9 mouse cellular contexts compared by ENCODE assay signal in the genomic region with DNA sequence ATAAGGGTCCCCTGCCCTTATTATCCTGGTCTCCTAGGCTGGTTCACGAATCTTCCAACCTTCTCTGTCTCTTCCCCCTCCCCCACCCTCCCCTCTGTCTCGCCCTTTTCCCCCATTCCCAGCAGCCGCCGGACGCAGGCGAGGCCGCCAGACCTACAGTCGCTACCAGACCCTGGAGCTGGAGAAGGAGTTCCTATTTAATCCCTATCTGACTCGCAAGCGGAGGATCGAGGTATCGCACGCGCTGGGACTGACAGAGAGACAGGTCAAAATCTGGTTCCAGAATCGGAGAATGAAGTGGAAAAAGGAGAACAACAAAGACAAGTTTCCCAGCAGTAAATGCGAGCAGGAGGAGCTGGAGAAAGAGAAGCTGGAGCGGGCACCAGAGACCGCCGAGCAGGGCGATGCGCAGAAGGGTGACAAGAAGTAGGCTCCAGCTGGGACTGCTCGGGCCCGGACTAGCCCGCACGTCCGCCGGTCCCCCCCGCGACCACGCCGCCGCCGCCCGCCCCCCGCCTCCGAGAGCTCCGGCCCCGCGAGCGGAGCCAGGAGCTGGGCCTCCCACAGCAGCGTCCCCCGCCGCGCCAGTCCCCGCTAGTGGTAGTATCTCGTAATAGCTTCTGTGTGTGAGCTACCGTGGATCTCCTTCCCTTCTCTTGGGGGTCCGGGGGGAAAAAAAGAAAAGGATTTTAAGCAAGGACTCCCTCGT. TPM values are rescaled to one million over a fixed set of nuclear protein-coding genes. Genes with fewer than 3 reads are reported as not detected.
DNase-seq lines count a peak whose midpoint lies in the region; ATAC-seq lines count a peak whose summit lies in the region.
"Had no signal": no experiment of that assay in that cellular context is flagged by ENCODE, and none has a peak within 500 bp of the region (broad histone marks: within the 10 kb centered on the region; RNA-seq: fewer than 3 reads in every experiment).

No protein-coding gene starts in this region.

- peak; percentile 47 to 56; a peak in 2 of 4 replicates for ATAC-seq in hematopoietic stem cell, adult 5-6 weeks (replicated peaks in 1 of 2; ENCODE audit: insufficient read depth in 1 of 2, low FRiP score in 2 of 2, low TSS enrichment in 1 of 2, low read depth in 1 of 2, poor library complexity in 2 of 2, severe bottlenecking in 2 of 2)
- no peak for ATAC-seq in liver, embryonic 11.5 days (replicated peaks; ENCODE audit: low FRiP score)
- ATAC-seq in neural tube, embryonic 14.5 days (ENCODE audit: low read depth) = no peak

- H3K27ac ChIP-seq in liver, embryonic 11.5 days (ENCODE audit: low read depth, low read length) = no peak overlapping the region
- peak overlapping the region; percentile 100 for H3K27ac ChIP-seq in neural tube, embryonic 14.5 days (ENCODE audit: low read depth, low read length)

- 1% methylated on average over 44 of the region's 49 CpGs for WGBS in liver, embryonic 11.5 days
- under 1% methylated on average over 49 of the region's 49 CpGs for WGBS in neural tube, embryonic 14.5 days

- H3K36me3 ChIP-seq in liver, embryonic 11.5 days (ENCODE audit: control insufficient read depth, insufficient read depth, low read length) = no peaks in the 10 kb centered on the region
- H3K36me3 ChIP-seq in neural tube, embryonic 14.5 days (ENCODE audit: control insufficient read depth, insufficient read depth, low read length) = peaks cover 6% of the 10 kb centered on the region; the same call in 1 of the 2 replicates

- peak overlapping the region; percentile 32 for H3K4me3 ChIP-seq in liver, embryonic 11.5 days (ENCODE audit: low read depth, low read length)
- peak overlapping the region; percentile 95 for H3K4me3 ChIP-seq in neural tube, embryonic 14.5 days (ENCODE audit: low read depth, low read length)

- H3K9me3 ChIP-seq in liver, embryonic 11.5 days (ENCODE audit: control insufficient read depth, low read length) = no peaks in the 10 kb centered on the region
- H3K9me3 ChIP-seq in neural tube, embryonic 14.5 days (ENCODE audit: control insufficient read depth, low read length) = no peaks in the 10 kb centered on the region

- peak; percentile 82 for DNase-seq in kidney, adult 18-20 months
- DNase-seq in kidney, adult 11 months = no peak
- DNase-seq in ZHBTc4 (ENCODE audit: low read depth, low spot score) = peak; percentile 79
- DNase-seq in liver, embryonic 11.5 days (ENCODE audit: low spot score) = no peak
- no peak for DNase-seq in layer of hippocampus, postnatal 14 days (ENCODE audit: low spot score in 2 of 2)
- DNase-seq in spleen, adult 12 weeks (ENCODE audit: low spot score) = no peak

- H3K4me2 ChIP-seq in liver, embryonic 11.5 days = peak overlapping the region; percentile 49
- H3K4me2 ChIP-seq in neural tube, embryonic 14.5 days (ENCODE audit: low read depth, low read length) = peak overlapping the region; percentile 100

- H3K4me1 ChIP-seq in liver, embryonic 11.5 days (replicated peaks; ENCODE audit: control insufficient read depth, insufficient read depth, low read length) = no peaks in the 10 kb centered on the region
- peaks cover 34% of the 10 kb centered on the region for H3K4me1 ChIP-seq in neural tube, embryonic 14.5 days (ENCODE audit: control insufficient read depth, insufficient read depth, low read length)

- peaks cover 100% of the 10 kb centered on the region for H3K27me3 ChIP-seq in liver, embryonic 11.5 days (replicated peaks; ENCODE audit: control insufficient read depth, insufficient read depth, low read length)
- H3K27me3 ChIP-seq in neural tube, embryonic 14.5 days (ENCODE audit: control insufficient read depth, insufficient read depth, low read length) = no peaks in the 10 kb centered on the region

- peak overlapping the region; percentile 37; the same call in 1 of the 2 replicates for H3K9ac ChIP-seq in liver, embryonic 11.5 days (ENCODE audit: low read depth, low read length)
- peak overlapping the region; percentile 100 for H3K9ac ChIP-seq in neural tube, embryonic 14.5 days (replicated peaks; ENCODE audit: low read depth, low read length)

RNA-seq across cellular contexts. Expression of a gene that starts 2.2 kb away (rescaled TPM):
- not detected in 2 replicates for total RNA-seq in hematopoietic stem cell, adult 5-6 weeks (2017)
- 1.6 and 2.0 TPM in 2 replicates for polyA plus RNA-seq in liver, embryonic 11.5 days (2014; fragmentation: Nextera tagmentation; extraction: Ambion mirVana)
- polyA plus RNA-seq in neural tube, embryonic 14.5 days (2014; fragmentation: Nextera tagmentation; extraction: Ambion mirVana) = 120 and 133 TPM in 2 replicates
- not detected for total RNA-seq in layer of hippocampus, postnatal 14 days (2021)
- total RNA-seq: left cerebral cortex, postnatal 14 days had no signal

RNA-seq across cellular contexts. Expression of a gene that starts 2.5 kb away (rescaled TPM):
- not detected in 2 replicates for total RNA-seq in hematopoietic stem cell, adult 5-6 weeks (2017)
- polyA plus RNA-seq in liver, embryonic 11.5 days (2014; fragmentation: Nextera tagmentation; extraction: Ambion mirVana) = 0.43 and 0.62 TPM in 2 replicates
- polyA plus RNA-seq in neural tube, embryonic 14.5 days (2014; fragmentation: Nextera tagmentation; extraction: Ambion mirVana) = 78.6 and 120 TPM in 2 replicates
- not detected for total RNA-seq in layer of hippocampus, postnatal 14 days (2021)
- total RNA-seq: left cerebral cortex, postnatal 14 days had no signal

RNA-seq across cellular contexts. Expression of a gene that starts 8.1 kb away (rescaled TPM):
- 0.38 and 1.2 TPM in 2 replicates for total RNA-seq in hematopoietic stem cell, adult 5-6 weeks (2017)
- polyA plus RNA-seq in liver, embryonic 11.5 days (2014; fragmentation: Nextera tagmentation; extraction: Ambion mirVana) = 1.9 and 2.4 TPM in 2 replicates
- polyA plus RNA-seq in neural tube, embryonic 14.5 days (2014; fragmentation: Nextera tagmentation; extraction: Ambion mirVana) = 138 and 141 TPM in 2 replicates
- not detected for total RNA-seq in layer of hippocampus, postnatal 14 days (2021)
- total RNA-seq: left cerebral cortex, postnatal 14 days had no signal

RNA-seq across cellular contexts. Expression of a gene that starts 12.9 kb away (rescaled TPM):
- total RNA-seq in hematopoietic stem cell, adult 5-6 weeks (2017) = 0.30 and 0.44 TPM in 2 replicates
- polyA plus RNA-seq in liver, embryonic 11.5 days (2014; fragmentation: Nextera tagmentation; extraction: Ambion mirVana) = 0.26 and 0.49 TPM in 2 replicates
- 106 and 114 TPM in 2 replicates for polyA plus RNA-seq in neural tube, embryonic 14.5 days (2014; fragmentation: Nextera tagmentation; extraction: Ambion mirVana)
- not detected for total RNA-seq in layer of hippocampus, postnatal 14 days (2021)
- total RNA-seq: left cerebral cortex, postnatal 14 days had no signal

RNA-seq across cellular contexts. Expression of a gene that starts 18.9 kb away (rescaled TPM):
- total RNA-seq in hematopoietic stem cell, adult 5-6 weeks (2017) = 0.25 and 1.3 TPM in 2 replicates
- 3.7 and 4.5 TPM in 2 replicates for polyA plus RNA-seq in liver, embryonic 11.5 days (2014; fragmentation: Nextera tagmentation; extraction: Ambion mirVana)
- 49.1 and 52.4 TPM in 2 replicates for polyA plus RNA-seq in neural tube, embryonic 14.5 days (2014; fragmentation: Nextera tagmentation; extraction: Ambion mirVana)
- not detected for total RNA-seq in layer of hippocampus, postnatal 14 days (2021)
- total RNA-seq: left cerebral cortex, postnatal 14 days had no signal

Comparison
In these comparisons a context has a peak if more than half of its experiments do, and no peak if none do; other contexts are left out.
1. DNase-seq: peak in kidney, adult 18-20 months (single experiment) and ZHBTc4 (single experiment); none in kidney, adult 11 months (single experiment), liver, embryonic 11.5 days (single experiment), layer of hippocampus, postnatal 14 days (0 of 2) and spleen, adult 12 weeks (single experiment).
2. ATAC-seq: peak in hematopoietic stem cell, adult 5-6 weeks (2 of 2); none in liver, embryonic 11.5 days (single experiment) and neural tube, embryonic 14.5 days (single experiment).